Mouse (Mus musculus) spleen, adult 2 months (tissue): ENCODE measurements at regions not wholly inside any gene's neighbourhood (a gene's known extent, or its start where the extent isn't known, plus 50 kb on each side); places are given as distances from the start of the nearest gene placed in this dataset.

Source experiments
- CTCF ChIP-seq: fragments of 200-500 bp; IDR thresholded peaks from 2 replicates; pipeline ENCODE4 v1.5.1; 2011; ENCODE audit warnings: mild to moderate bottlenecking, inconsistent platforms; ENCODE audit not compliant: insufficient read depth, insufficient read length, insufficient replicate concordance; ENCODE audit errors: extremely low read depth
- POLR2A ChIP-seq: fragments of 200-500 bp; IDR thresholded peaks from 2 replicates; pipeline ENCODE4 v1.6.1; 2011; ENCODE audit warnings: low read depth, low read length, inconsistent platforms

- TF ChIP-seq CTCF (no peak), POLR2A (no peak)
Measured at GRCm38 (mm10) chr13:107844085-107844484, 200.2 kb upstream of the Smim15 start.
